Mouse (Mus musculus) cortical plate, adult 2 months (tissue): ENCODE results near the gene Stx4a.

Experiments used
- CTCF ChIP-seq: fragments of 200-500 bp; IDR thresholded peaks from 2 replicates; pipeline ENCODE4 v1.5.1; 2011; ENCODE audit warnings: mild to moderate bottlenecking, control low read depth, low read length; ENCODE audit not compliant: insufficient read depth; ENCODE audit errors: extremely low read depth
- POLR2A ChIP-seq: fragments of 200-500 bp; IDR thresholded peaks from 2 replicates; pipeline ENCODE4 v1.6.1; 2011; ENCODE audit warnings: mild to moderate bottlenecking, low read length, control low read depth; ENCODE audit not compliant: insufficient read depth; ENCODE audit errors: extremely low read depth

- no peak for TF ChIP-seq CTCF
- peak; percentile 17; the same call in 1 of the 2 replicates for TF ChIP-seq POLR2A
Observed at GRCm38 (mm10) chr7:127801010-127801621, 23.0 kb upstream of the Stx4a start.
